Mouse (Mus musculus) CH12.LX (cell line): ENCODE data around the gene Syna. TPM values are rescaled to one million over a fixed set of nuclear protein-coding genes. Genes with fewer than 3 reads are reported as not detected.

Source experiments
- DNase-seq: peaks from one replicate; pipeline ENCODE4 v3.0.0-alpha.2; 2013; ENCODE audit errors: extremely low read depth
- H3K27ac ChIP-seq: 2 replicates; pipeline ENCODE4 v1.5.1; 2012; ENCODE audit warnings: low read depth, mild to moderate bottlenecking, control low read depth, moderate library complexity; ENCODE audit not compliant: insufficient read depth
- H3K27me3 ChIP-seq: replicated peaks from 2 replicates; pipeline ENCODE3; 2012; ENCODE audit warnings: inconsistent platforms
- H3K36me3 ChIP-seq, 2 experiments: replicated peaks in 1 of 2; 2 replicates each; pipeline versions ENCODE3 to v1.6.1; 2012; ENCODE audit warnings: inconsistent platforms in 1 of 2, low read length in 1 of 2, mild to moderate bottlenecking in 1 of 2, mixed read lengths in 1 of 2, moderate library complexity in 1 of 2; ENCODE audit not compliant: control insufficient read depth in 1 of 2, insufficient read depth in 1 of 2
- H3K4me1 ChIP-seq, 2 experiments: 2 replicates each; pipeline ENCODE4 v1.6.1; 2012; ENCODE audit warnings: inconsistent platforms in 1 of 2, moderate library complexity in 1 of 2; ENCODE audit not compliant: insufficient read depth in 2 of 2, control insufficient read depth in 1 of 2
- H3K4me2 ChIP-seq: 2 replicates; pipeline ENCODE4 v1.6.1; 2012; ENCODE audit warnings: low read depth, mild to moderate bottlenecking, control low read depth; ENCODE audit not compliant: poor library complexity, insufficient read depth, severe bottlenecking
- H3K4me3 ChIP-seq, 3 experiments: fragments of 150-350 bp in 1 of 3; sonication (generic) in 1 of 3; replicated peaks in 1 of 3; 2 replicates each; pipeline versions ENCODE3 to v1.5.1; 2011 to 2012; ENCODE audit warnings: low read depth in 2 of 3, low read length in 2 of 3, mild to moderate bottlenecking in 2 of 3, moderate library complexity in 2 of 3, control low read depth in 1 of 3, improper control_type of control experiment in 1 of 3, inconsistent platforms in 1 of 3, mixed read lengths in 1 of 3; ENCODE audit not compliant: poor library complexity in 1 of 3
- H3K79me2 ChIP-seq: replicated peaks from 2 replicates; pipeline ENCODE4 v1.6.1; 2012; ENCODE audit warnings: mild to moderate bottlenecking, moderate library complexity; ENCODE audit not compliant: control insufficient read depth, poor library complexity, insufficient read depth, severe bottlenecking; ENCODE audit errors: extremely low read depth
- H3K9ac ChIP-seq: 2 replicates; pipeline ENCODE4 v1.6.1; 2012; ENCODE audit warnings: low read depth, mild to moderate bottlenecking, control low read depth, moderate library complexity; ENCODE audit not compliant: insufficient read depth
- H3K9me3 ChIP-seq: replicated peaks from 2 replicates; pipeline ENCODE3; 2012; ENCODE audit warnings: low read length, inconsistent platforms, mixed read lengths
- CHD1 ChIP-seq: IDR thresholded peaks from 2 replicates; pipeline ENCODE4 v1.6.1; 2012; ENCODE audit warnings: low read depth, low read length, improper control_type of control experiment, inconsistent platforms
- CTCF ChIP-seq, 2 experiments: IDR thresholded peaks in 1 of 2; conservative IDR thresholded peaks in 1 of 2; 2 replicates each; pipeline ENCODE4 v1.5.1; 2011 to 2012; ENCODE audit warnings: low read depth in 2 of 2, low read length in 2 of 2, improper control_type of control experiment in 1 of 2, inconsistent platforms in 1 of 2, mild to moderate bottlenecking in 1 of 2, moderate library complexity in 1 of 2
- E2F4 ChIP-seq: IDR thresholded peaks from 2 replicates; pipeline ENCODE4 v1.6.1; 2011; ENCODE audit warnings: low read depth, low read length, improper control_type of control experiment; ENCODE audit not compliant: insufficient replicate concordance
- EP300 ChIP-seq: IDR thresholded peaks from 2 replicates; pipeline ENCODE4 v1.6.1; 2011; ENCODE audit warnings: low read length, improper control_type of control experiment
- HCFC1 ChIP-seq: IDR thresholded peaks from 2 replicates; pipeline ENCODE4 v1.6.1; 2012; ENCODE audit warnings: low read depth, mild to moderate bottlenecking, inconsistent platforms, low read length, improper control_type of control experiment
- IRF4 ChIP-seq: IDR thresholded peaks from 2 replicates; pipeline ENCODE4 v1.6.1; 2014; ENCODE audit warnings: low read depth, mild to moderate bottlenecking, inconsistent platforms, low read length, improper control_type of control experiment
- JUN ChIP-seq: IDR thresholded peaks from 2 replicates; pipeline ENCODE4 v1.6.1; 2011; ENCODE audit warnings: low read depth, mild to moderate bottlenecking, low read length, improper control_type of control experiment, moderate library complexity; ENCODE audit not compliant: insufficient read depth
- JUND ChIP-seq: conservative IDR thresholded peaks from 2 replicates; pipeline ENCODE4 v1.6.1; 2011; ENCODE audit warnings: low read depth, low read length, improper control_type of control experiment
- KAT2A ChIP-seq: IDR thresholded peaks from 2 replicates; pipeline ENCODE4 v1.6.1; 2012; ENCODE audit warnings: low read length, improper control_type of control experiment, inconsistent platforms; ENCODE audit not compliant: insufficient replicate concordance
- MAFK ChIP-seq: IDR thresholded peaks from 2 replicates; pipeline ENCODE4 v1.6.1; 2011; ENCODE audit warnings: low read length, improper control_type of control experiment; ENCODE audit not compliant: insufficient replicate concordance
- MAZ ChIP-seq: IDR thresholded peaks from 2 replicates; pipeline ENCODE4 v1.6.1; 2012; ENCODE audit warnings: low read depth, mild to moderate bottlenecking, inconsistent platforms, low read length, improper control_type of control experiment, moderate library complexity
- MEF2A ChIP-seq: IDR thresholded peaks from 2 replicates; pipeline ENCODE4 v1.6.1; 2014; ENCODE audit warnings: low read depth, mild to moderate bottlenecking, inconsistent platforms, low read length, improper control_type of control experiment, borderline replicate concordance
- MXI1 ChIP-seq: IDR thresholded peaks from 2 replicates; pipeline ENCODE4 v1.6.1; 2011; ENCODE audit warnings: mild to moderate bottlenecking, low read depth, low read length, improper control_type of control experiment
- MYC ChIP-seq: IDR thresholded peaks from 2 replicates; pipeline ENCODE4 v1.6.1; 2011; ENCODE audit warnings: low read depth, mild to moderate bottlenecking, improper control_type of control experiment, low read length
- RAD21 ChIP-seq: IDR thresholded peaks from 2 replicates; pipeline ENCODE4 v1.6.1; 2011; ENCODE audit warnings: low read depth, mild to moderate bottlenecking, low read length, improper control_type of control experiment, moderate library complexity
- SIN3A ChIP-seq: IDR thresholded peaks from 2 replicates; pipeline ENCODE4 v1.6.1; 2012; ENCODE audit warnings: low read length, improper control_type of control experiment, inconsistent platforms
- SMC3 ChIP-seq: IDR thresholded peaks from 2 replicates; pipeline ENCODE4 v1.6.1; 2011; ENCODE audit warnings: low read depth, low read length, improper control_type of control experiment
- TCF12 ChIP-seq: IDR thresholded peaks from 2 replicates; pipeline ENCODE4 v1.6.1; 2014; ENCODE audit warnings: low read depth, mild to moderate bottlenecking, inconsistent platforms, low read length, improper control_type of control experiment
- UBTF ChIP-seq: IDR thresholded peaks from 2 replicates; pipeline ENCODE4 v1.6.1; 2012; ENCODE audit warnings: low read depth, mild to moderate bottlenecking, inconsistent platforms, low read length, improper control_type of control experiment, moderate library complexity
- USF1 ChIP-seq: IDR thresholded peaks from 2 replicates; pipeline ENCODE4 v1.6.1; 2014; ENCODE audit warnings: low read depth, mild to moderate bottlenecking, inconsistent platforms, low read length, improper control_type of control experiment
- ZNF384 ChIP-seq: IDR thresholded peaks from 2 replicates; pipeline ENCODE4 v1.6.1; 2012; ENCODE audit warnings: low read depth, low read length, improper control_type of control experiment, inconsistent platforms
- dilution Hi-C: fragments of 300-500 bp; cut with MboI; formaldehyde crosslinking; loops from 2 replicates; pipeline ENCODE4 v1.14.3; 2020; ENCODE audit warnings: low sequenced_read_pairs; ENCODE audit not compliant: extremely low pct_unique_long_range_greater_than_20kb, extremely low pct_ligation_motif_present
- in situ Hi-C: fragments of 300-500 bp; cut with MboI; formaldehyde crosslinking; loops from 3 replicates; pipeline ENCODE4 v1.14.3; 2019; ENCODE audit warnings: low sequenced_read_pairs, low pct_ligation_motif_present, low pct_unique_long_range_greater_than_20kb, mixed read lengths
- polyA plus RNA-seq: library from polyadenylated mRNA; unstranded; fragments of >175 nt; gene quantifications from 2 replicates; pipeline ENCODE4 v1.2.1, GENCODE M21; 2012; ENCODE audit warnings: low read depth; ENCODE audit not compliant: insufficient read length
- total RNA-seq, 2 experiments: library from RNA; depleted of rRNA; stranded (reverse); fragments of 300-350 nt in 1 of 2; fragments of >200 nt in 1 of 2; gene quantifications; 2 replicates each; pipeline ENCODE4 v1.2.3; 2012 to 2014

Syna gene
- total and polyA plus RNA-seq, 3 experiments = 0.13 to 4.0 (median 0.13) TPM

GRCm38 (mm10) chr5:134520120-134520519 is 39.9 kb downstream of the Syna start:
- in situ Hi-C loops = no loop called here
- DNase-seq = no peak
- Histone ChIP-seq H3K4me2 (no peak overlapping the region), H3K36me3 (peaks cover 5 to 57% of the 10 kb centered on the region in 2 experiments), H3K4me3 (no peak overlapping the region), H3K9me3 (peaks cover 10% of the 10 kb centered on the region), H3K27me3 (no peaks in the 10 kb centered on the region), H3K27ac (no peak overlapping the region), H3K79me2 (no peaks in the 10 kb centered on the region), H3K4me1 (peaks cover 3 to 56% of the 10 kb centered on the region in 2 experiments; a peak in 3 of 4 replicates), H3K9ac (no peak overlapping the region)
- dilution Hi-C loops = no loop called here
- TF ChIP-seq MXI1 (no peak), USF1 (no peak), MYC (no peak), E2F4 (no peak)

DNA sequence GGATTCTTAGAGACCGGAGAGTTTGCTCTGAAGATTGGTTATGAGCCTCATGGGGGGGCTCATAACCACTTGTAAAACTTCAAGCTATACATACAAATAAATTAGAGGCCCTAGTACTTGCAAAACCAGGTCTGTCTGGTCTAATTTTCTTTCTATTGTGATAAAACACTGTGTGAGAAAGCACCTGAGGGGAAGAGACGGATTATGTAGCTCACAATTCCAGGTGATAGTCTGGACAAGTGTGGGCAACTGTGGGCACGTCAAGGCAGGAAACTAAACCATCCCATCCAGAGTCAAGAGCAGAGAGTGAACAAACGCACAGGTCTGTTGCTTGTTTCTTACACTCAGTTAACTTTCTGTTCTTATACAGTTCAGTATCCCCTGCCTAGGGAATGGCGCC is 40.5 kb downstream of the Syna start:
- H3K36me3 ChIP-seq = peaks cover 7 to 59% of the 10 kb centered on the region in 2 experiments
- H3K4me1 ChIP-seq = peaks cover 3 to 56% of the 10 kb centered on the region in 2 experiments; a peak in 3 of 4 replicates
- in situ Hi-C loops = no loop called here
- TF ChIP-seq MXI1 (no peak), MEF2A (no peak), JUN (no peak), UBTF (no peak), HCFC1 (no peak), IRF4 (no peak), EP300 (no peak), ZNF384 (no peak), CTCF (conservative IDR thresholded peaks at IDR 0.05 in 1 of 2, IDR thresholded peaks at IDR 0.05 in 1 of 2; ENCODE audit: low read depth in 2 of 2, low read length in 2 of 2) (no peak), SMC3 (no peak), MAFK (no peak), KAT2A (no peak), MAZ (no peak), SIN3A (no peak), TCF12 (no peak), RAD21 (no peak), CHD1 (no peak), JUND (no peak)
- no peaks in the 10 kb centered on the region for H3K27me3 ChIP-seq
- dilution Hi-C loops = no loop called here
- no peak overlapping the region for H3K4me2 ChIP-seq
- H3K9me3 ChIP-seq = peaks cover 10% of the 10 kb centered on the region
- no peak for DNase-seq
- H3K4me3 ChIP-seq = no peak overlapping the region
- H3K9ac ChIP-seq = no peak overlapping the region
- no peaks in the 10 kb centered on the region for H3K79me2 ChIP-seq
- H3K27ac ChIP-seq = no peak overlapping the region
